Mouse (Mus musculus) intestine, embryonic 14.5 days (tissue): ENCODE measurements at regions not wholly inside any gene's neighbourhood (a gene's known extent, or its start where the extent isn't known, plus 50 kb on each side); places are given as distances from the start of the nearest gene placed in this dataset.

Experiments
- ATAC-seq: fragments of 200-750 bp; cut with Nextera tagmentation; replicated peaks from 2 replicates; pipeline ENCODE4 v1.8.0; 2017; ENCODE audit warnings: low read depth, moderate number of reproducible peaks, moderate TSS enrichment, moderate library complexity; ENCODE audit not compliant: low FRiP score, low TSS enrichment
- DNase-seq: peaks from one replicate; pipeline ENCODE4 v3.0.0-alpha.2; 2018; ENCODE audit warnings: low spot score
- H3K27ac ChIP-seq: fragments of 300-500 bp; sonication (generic); 2 replicates; pipeline ENCODE4 v1.5.1; 2014; ENCODE audit warnings: low read depth, mild to moderate bottlenecking, control low read depth
- H3K27me3 ChIP-seq: fragments of 300-500 bp; sonication (generic); replicated peaks from 2 replicates; pipeline ENCODE4 v1.6.1; 2014; ENCODE audit warnings: low read length, control low read depth; ENCODE audit not compliant: control insufficient read depth, insufficient read depth
- H3K36me3 ChIP-seq: fragments of 300-500 bp; sonication (generic); 2 replicates; pipeline ENCODE4 v1.6.1; 2014; ENCODE audit warnings: low read length, control low read depth; ENCODE audit not compliant: control insufficient read depth, insufficient read depth
- H3K4me1 ChIP-seq: fragments of 300-500 bp; sonication (generic); replicated peaks from 2 replicates; pipeline ENCODE4 v1.6.1; 2014; ENCODE audit warnings: low read length, control low read depth, mixed read lengths; ENCODE audit not compliant: control insufficient read depth, insufficient read depth
- H3K4me2 ChIP-seq: fragments of 300-500 bp; sonication (generic); 2 replicates; pipeline ENCODE4 v1.6.1; 2014; ENCODE audit warnings: low read length
- H3K4me3 ChIP-seq: fragments of 300-500 bp; sonication (generic); 2 replicates; pipeline ENCODE4 v1.5.1; 2014; ENCODE audit warnings: low read depth, low read length, control low read depth, mixed read lengths
- H3K9ac ChIP-seq: fragments of 300-500 bp; sonication (generic); 2 replicates; pipeline ENCODE4 v1.6.1; 2014; ENCODE audit warnings: mild to moderate bottlenecking, low read length
- H3K9me3 ChIP-seq: fragments of 300-500 bp; sonication (generic); 2 replicates; pipeline ENCODE4 v1.6.1; 2016; ENCODE audit warnings: low read length, control low read depth; ENCODE audit not compliant: control insufficient read depth
- WGBS: fragments of 180-500 bp; shearing (Covaris S2); extraction: QIAGEN DNeasy Blood & Tissue Kit; methylation state at CpG from one replicate; pipeline ENCODE4 v1.1.7; 2014; 5-methylcytosine and 5-hydroxymethylcytosine counted together

DNA sequence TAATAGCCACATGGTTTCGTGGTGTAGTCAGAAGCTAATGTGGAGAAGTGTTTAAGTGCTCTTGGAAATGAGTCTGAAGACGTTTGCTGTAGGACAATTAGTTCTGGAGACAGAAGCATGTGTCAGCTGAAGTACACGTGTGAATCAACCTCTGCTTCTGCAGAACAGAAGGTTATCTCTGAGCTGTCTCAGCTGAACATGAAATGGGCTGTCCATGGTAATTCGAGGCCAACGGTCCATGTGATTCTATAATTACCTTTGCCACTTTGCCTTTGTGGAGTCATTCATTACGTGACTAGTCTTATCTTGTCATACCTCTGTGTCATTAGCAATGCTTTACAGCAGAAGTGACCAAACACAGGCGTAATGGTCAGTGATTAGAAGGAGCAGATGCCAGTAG, 295.6 kb upstream of the Veph1 start:
- no peak overlapping the region for H3K9ac ChIP-seq
- DNase-seq: no peak
- ATAC-seq: no peak
- WGBS: 27% methylated on average over 7 of the region's 7 CpGs
- H3K27me3 ChIP-seq: no peaks in the 10 kb centered on the region
- no peaks in the 10 kb centered on the region for H3K4me1 ChIP-seq
- no peak overlapping the region for H3K27ac ChIP-seq
- H3K4me2 ChIP-seq: no peak overlapping the region
- no peaks in the 10 kb centered on the region for H3K36me3 ChIP-seq
- H3K4me3 ChIP-seq: no peak overlapping the region
- H3K9me3 ChIP-seq: no peaks in the 10 kb centered on the region

DNA sequence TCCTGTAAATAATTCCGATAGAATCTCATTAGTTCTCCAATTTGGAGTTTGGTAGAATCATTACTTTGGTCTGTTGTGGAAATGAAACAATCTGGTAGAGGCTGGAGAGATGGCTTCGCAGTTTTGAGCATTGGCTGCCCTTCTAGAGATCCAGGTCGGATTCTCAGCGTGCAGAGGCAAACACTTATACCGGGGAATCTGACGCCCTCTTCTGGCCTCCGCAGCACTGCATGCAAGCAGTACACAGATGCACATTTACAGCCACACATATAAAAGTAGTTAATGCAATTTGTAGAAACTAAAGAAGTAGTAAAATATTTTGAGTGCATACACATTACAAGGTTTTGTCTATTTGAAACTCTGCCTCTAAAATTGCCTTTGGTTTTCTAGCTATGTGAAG, 294.1 kb upstream of the Veph1 start:
- no peaks in the 10 kb centered on the region for H3K36me3 ChIP-seq
- H3K9me3 ChIP-seq: no peaks in the 10 kb centered on the region
- H3K4me2 ChIP-seq: no peak overlapping the region
- H3K4me1 ChIP-seq: no peaks in the 10 kb centered on the region
- H3K4me3 ChIP-seq: no peak overlapping the region
- H3K27me3 ChIP-seq: no peaks in the 10 kb centered on the region
- no peak overlapping the region for H3K27ac ChIP-seq
- DNase-seq: no peak
- 57% methylated on average over 7 of the region's 7 CpGs for WGBS
- ATAC-seq: no peak
- H3K9ac ChIP-seq: no peak overlapping the region

DNA sequence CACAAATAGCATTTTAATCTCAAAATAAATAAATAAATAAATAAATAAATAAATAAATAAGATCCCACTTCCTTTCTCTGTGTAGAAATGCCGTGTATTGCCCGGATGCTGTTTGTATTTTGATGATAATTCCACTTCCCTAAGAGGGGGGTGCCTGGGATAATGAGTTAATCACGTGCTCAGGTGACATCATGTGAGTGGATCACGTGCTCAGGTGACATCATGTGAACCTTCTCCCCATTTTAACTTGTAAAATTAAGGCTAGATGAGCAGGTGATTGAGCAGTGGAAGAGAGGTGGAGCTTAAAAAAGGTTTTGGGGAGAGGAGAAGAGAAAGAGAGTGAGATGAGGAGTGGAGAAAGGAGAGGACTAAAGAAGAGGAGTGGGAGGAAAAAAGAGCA, 292.8 kb upstream of the Veph1 start:
- 86% methylated on average over 4 of the region's 4 CpGs for WGBS
- H3K4me3 ChIP-seq: no peak overlapping the region
- no peak for ATAC-seq

DNA sequence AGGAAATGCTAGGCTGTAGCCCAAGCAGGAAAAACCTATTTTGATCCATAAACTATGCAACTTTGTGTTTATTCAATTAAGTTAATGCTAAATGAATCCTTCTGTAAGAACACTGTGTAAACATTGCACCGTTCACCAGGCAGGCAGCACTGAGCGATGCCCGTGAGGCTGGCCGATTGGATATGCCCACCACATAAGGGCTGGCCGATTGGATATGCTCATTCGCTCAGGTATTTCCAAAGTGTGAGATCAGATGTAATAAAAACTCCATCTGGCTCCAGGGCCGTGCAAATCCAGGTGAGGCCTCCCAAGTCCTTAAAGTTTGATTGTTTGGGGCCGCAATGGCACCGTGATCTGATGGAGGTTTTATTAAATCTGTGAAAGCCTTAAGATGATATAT, 288.2 kb upstream of the Veph1 start:
- Histone ChIP-seq H3K27me3 (no peaks in the 10 kb centered on the region), H3K9ac (no peak overlapping the region), H3K4me2 (no peak overlapping the region), H3K9me3 (no peaks in the 10 kb centered on the region), H3K4me3 (no peak overlapping the region), H3K27ac (no peak overlapping the region), H3K36me3 (no peaks in the 10 kb centered on the region), H3K4me1 (no peaks in the 10 kb centered on the region)
- WGBS: 90% methylated on average over 9 of the region's 9 CpGs
- ATAC-seq (no peak), DNase-seq (no peak)

More for the DNA sequence above, 292.8 kb upstream of the Veph1 start:
- Histone ChIP-seq H3K4me1 (no peaks in the 10 kb centered on the region), H3K27ac (no peak overlapping the region), H3K9ac (no peak overlapping the region), H3K36me3 (no peaks in the 10 kb centered on the region), H3K4me2 (no peak overlapping the region), H3K27me3 (no peaks in the 10 kb centered on the region), H3K9me3 (no peaks in the 10 kb centered on the region)
- DNase-seq: no peak

DNA sequence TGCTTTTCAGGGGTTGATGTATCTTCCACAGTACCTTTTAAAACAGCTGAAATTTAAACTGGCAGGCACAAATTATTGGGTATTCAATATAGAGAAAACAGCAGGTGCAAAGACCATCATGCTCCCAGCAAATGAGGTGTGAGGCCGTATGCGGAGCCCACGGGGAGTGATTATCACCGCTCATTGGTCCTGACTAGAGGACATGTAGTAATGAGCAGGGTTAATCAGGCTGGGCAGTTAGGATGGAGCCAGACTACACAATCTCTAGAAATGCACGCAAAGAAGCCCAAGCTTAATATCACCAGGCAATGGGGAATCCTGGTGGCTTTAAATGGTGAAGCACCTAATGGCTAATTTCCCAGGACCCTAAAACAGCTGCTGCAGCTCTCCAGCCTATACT, 287.5 kb upstream of the Veph1 start:
- Histone ChIP-seq H3K4me3 (no peak overlapping the region), H3K27ac (no peak overlapping the region), H3K27me3 (no peaks in the 10 kb centered on the region), H3K4me1 (no peaks in the 10 kb centered on the region), H3K36me3 (no peaks in the 10 kb centered on the region), H3K9me3 (no peaks in the 10 kb centered on the region), H3K9ac (no peak overlapping the region), H3K4me2 (no peak overlapping the region)
- DNase-seq (no peak), ATAC-seq (no peak)
- 86% methylated on average over 5 of the region's 5 CpGs for WGBS

DNA sequence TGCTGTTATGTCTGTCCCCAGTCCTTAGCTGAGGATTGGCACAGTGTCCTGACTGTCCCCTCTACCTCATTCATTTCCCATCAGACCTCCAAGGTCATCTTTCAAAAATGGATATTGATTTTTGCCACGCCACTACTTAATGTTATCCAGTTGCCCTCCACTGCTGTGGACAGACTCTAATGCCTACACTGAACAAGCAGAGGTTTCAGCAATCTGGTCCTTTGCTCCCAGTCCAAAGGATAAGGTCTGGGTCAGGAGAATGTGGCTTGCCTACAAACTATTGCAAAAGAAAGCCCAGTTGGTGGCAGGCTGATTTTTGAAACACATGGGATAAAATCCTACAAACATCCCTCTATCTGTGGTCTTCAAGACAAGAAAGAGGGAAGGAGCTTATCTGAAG, 280.0 kb upstream of the Veph1 start:
- Histone ChIP-seq H3K36me3 (no peaks in the 10 kb centered on the region), H3K27ac (no peak overlapping the region), H3K4me3 (no peak overlapping the region), H3K4me1 (no peaks in the 10 kb centered on the region), H3K9ac (no peak overlapping the region), H3K9me3 (no peaks in the 10 kb centered on the region), H3K27me3 (no peaks in the 10 kb centered on the region), H3K4me2 (no peak overlapping the region)
- 75% methylated on average over 1 of the region's 1 CpGs for WGBS
- DNase-seq: no peak
- no peak for ATAC-seq

DNA sequence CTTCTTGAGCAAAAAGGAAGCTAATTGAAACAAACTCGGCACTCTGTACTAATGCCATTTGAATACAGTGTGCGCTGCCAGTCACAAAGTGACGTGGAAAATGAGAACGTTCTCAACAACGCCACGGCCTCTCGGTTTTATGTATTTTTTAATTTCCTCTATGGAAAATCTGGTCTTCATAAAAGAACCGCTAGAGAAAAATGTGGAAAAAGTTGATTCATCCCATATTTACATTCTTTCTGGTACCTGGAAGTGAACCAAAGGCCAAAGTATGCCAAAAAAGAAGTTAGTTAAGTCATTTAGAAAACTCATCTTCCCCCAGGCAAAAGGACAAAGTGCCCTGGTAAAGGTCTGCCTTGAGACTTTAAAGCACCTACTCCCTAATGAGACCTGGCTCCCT, 277.7 kb upstream of the Veph1 start:
- Histone ChIP-seq H3K4me1 (no peaks in the 10 kb centered on the region), H3K9ac (no peak overlapping the region), H3K4me3 (no peak overlapping the region), H3K27ac (no peak overlapping the region), H3K36me3 (no peaks in the 10 kb centered on the region), H3K9me3 (no peaks in the 10 kb centered on the region), H3K4me2 (no peak overlapping the region), H3K27me3 (no peaks in the 10 kb centered on the region)
- WGBS: 76% methylated on average over 8 of the region's 8 CpGs
- DNase-seq: no peak
- no peak for ATAC-seq

DNA sequence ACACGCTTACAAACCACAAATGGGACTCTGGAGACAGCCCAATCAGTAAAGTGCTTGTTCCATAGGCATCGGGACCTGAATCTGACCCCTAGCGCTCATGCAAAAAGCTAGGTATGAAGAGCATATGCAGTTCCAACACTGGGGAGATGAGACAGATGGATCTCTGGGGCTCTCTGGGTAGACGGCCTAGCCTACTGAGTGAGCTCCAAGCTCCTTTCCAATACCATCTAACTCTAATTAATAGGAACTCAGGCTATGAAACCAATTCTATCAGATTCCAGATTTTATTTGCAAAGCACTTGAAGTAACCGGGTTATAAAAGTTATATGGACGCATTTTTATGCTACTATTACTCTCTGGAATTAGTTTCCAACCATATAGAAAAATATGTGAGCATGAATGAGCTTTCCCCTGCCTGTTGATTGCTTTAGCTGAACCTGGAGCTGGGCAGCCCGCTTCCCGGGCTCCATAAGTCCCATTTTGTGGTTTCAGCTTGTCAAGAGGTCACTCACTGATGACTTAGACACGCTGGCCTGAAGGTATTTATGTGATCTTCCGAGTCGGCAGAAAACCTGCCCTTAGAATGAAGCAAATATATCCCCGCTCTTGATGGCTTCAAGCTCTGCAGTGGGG, 276.4 kb upstream of the Veph1 start:
- ATAC-seq (no peak), DNase-seq (no peak)
- WGBS: 85% methylated on average over 12 of the region's 12 CpGs
- Histone ChIP-seq H3K9ac (no peak overlapping the region), H3K9me3 (0 out of 2 replicates have a peak, but pooled peaks cover 3% of the 10 kb centered on the region), H3K36me3 (no peaks in the 10 kb centered on the region), H3K27me3 (no peaks in the 10 kb centered on the region), H3K4me3 (no peak overlapping the region), H3K27ac (no peak overlapping the region), H3K4me2 (no peak overlapping the region), H3K4me1 (no peaks in the 10 kb centered on the region)

DNA sequence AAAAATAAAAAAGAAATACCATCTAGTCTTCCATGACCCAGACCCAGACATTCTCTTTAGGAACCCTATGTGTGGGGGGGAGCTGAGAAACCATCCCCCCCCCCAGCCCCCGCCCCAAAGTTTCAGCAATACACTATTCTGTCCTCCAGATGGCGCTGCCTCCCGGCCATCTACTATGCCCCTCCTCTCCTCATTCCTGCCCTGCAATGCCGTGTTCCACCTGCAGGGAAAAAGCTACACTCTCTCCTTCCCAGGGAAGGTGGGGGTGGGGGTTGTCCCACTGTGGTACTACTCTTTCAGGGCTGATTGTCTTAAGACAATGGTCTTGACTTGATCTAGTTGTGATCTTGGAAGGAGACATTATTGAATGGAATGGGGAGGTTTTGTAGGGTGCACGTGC, 273.7 kb upstream of the Veph1 start:
- H3K36me3 ChIP-seq: no peaks in the 10 kb centered on the region
- H3K27me3 ChIP-seq: no peaks in the 10 kb centered on the region
- DNase-seq (no peak), ATAC-seq (no peak)
- 67% methylated on average over 5 of the region's 5 CpGs for WGBS
- 0 out of 2 replicates have a peak, but pooled peaks cover 4% of the 10 kb centered on the region for H3K9me3 ChIP-seq
- no peak overlapping the region for H3K4me3 ChIP-seq
- no peak overlapping the region for H3K9ac ChIP-seq
- H3K27ac ChIP-seq: no peak overlapping the region
- H3K4me1 ChIP-seq: no peaks in the 10 kb centered on the region
- no peak overlapping the region for H3K4me2 ChIP-seq
